Mouse (Mus musculus) ovary, adult 10 weeks (tissue): Measurements from ENCODE around the gene Olfr1156. TPM values are rescaled to one million over a fixed set of nuclear protein-coding genes. Genes with fewer than 3 reads are reported as not detected.

ENCODE experiments used
- polyA plus RNA-seq: library from polyadenylated mRNA; stranded (reverse); fragments of 350-450 nt; fragmentation: Illumina TruSeq; extraction: RNeasy Lipid Tissue Mini Kit (QIAGEN cat#74804); gene quantifications from one replicate; pipeline ENCODE4 v1.2.3, GENCODE M21; 2014

Olfr1156 gene
- polyA plus RNA-seq, result not detected

DNA sequence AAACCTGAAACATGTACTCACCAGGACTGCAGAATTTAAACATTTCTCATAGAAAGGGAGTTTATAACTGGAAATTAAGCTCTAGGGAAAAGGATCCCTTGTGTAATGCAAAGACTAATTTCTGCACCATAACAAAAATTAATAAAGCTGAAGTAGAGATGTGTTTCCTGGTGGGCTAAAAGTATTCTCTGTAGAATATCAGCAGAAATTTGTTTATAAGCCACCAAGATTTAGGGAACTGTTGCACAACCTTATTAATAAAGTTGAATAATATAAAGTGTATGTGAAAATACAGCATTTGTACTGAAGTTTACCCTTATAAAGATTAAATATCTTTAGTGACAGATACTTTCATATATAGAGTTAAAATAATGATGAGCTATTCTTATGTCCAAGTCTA, at the start of gene Olfr1156:
Gene Olfr1156, minus strand, starts transcription at position 101 of the 400 bp plus-strand sequence.

GRCm38 (mm10) chr2:87989813-87990212, 36.9 kb upstream of the Olfr1156 start, which contains the start of gene Olfr1158:
Gene Olfr1158 (plus strand): TSS chr2:87990113.

DNA sequence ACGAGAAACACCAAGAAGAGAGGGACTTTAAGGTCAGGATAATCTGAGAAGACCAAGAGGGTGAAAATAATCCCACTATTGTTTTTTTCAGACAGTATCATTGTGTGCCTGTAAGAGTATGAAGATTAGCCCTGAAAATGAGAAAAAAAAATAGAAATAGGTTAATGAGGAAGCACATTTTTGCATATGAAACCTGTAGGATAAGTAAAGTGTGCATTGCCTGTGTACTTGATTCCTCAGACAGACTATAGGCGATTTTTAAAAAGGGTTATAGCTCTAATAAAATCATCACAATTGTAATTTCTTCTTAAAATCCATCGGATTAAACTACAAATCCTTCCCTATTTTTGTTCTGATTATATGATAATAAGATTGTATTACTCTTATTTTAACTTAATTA, 21.7 kb upstream of the Olfr1156 start, which contains the start of gene Olfr74:
Gene Olfr74, minus strand, starts transcription at position 101 of the 400 bp plus-strand sequence.

DNA sequence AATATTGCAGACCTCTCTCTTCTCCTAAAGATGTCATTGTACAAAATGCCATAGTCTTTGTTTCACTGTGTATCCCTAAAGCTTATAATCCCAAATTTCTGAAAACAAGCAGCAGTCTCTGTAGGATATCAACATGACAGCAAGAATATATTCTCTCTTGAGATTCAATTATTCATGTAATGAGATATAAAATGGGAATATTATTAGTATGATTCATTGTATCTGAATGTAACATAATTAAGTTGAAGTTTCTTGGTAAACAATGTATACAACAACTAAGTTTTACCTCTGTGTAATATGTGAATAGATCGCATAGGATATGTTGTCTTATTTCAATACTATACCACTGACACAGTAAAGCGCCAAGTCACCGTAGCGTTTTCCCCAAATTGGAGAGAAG, 15.3 kb upstream of the Olfr1156 start, which contains the start of gene Olfr1157:
Gene Olfr1157, minus strand, starts transcription at position 101 of the 400 bp plus-strand sequence.

DNA sequence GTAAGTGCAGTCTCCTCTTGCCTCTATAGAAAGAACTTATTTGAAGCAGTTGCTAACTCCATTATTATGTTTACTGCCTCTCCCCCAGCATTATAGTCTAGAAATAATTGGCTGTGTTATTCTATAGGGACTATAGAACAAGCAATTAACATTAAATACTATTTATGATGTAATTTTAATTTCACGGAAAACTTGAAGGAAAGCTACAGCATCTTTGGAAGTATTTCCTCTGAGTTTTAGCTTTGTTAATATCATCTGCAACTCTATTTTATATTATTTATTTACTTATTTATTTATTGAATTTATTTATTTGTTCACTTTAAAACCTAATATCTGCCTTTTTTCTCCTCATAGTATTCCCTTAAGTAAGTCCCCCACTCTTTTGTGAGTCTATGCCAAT, 7.9 kb downstream of the Olfr1156 start, which contains the start of gene Olfr1155:
Gene Olfr1155, minus strand, starts transcription at position 101 of the 400 bp plus-strand sequence.

GRCm38 (mm10) chr2:87905066-87905465, 47.8 kb downstream of the Olfr1156 start, which contains the start of gene Olfr1154:
Gene Olfr1154 (minus strand): TSS chr2:87905166.

Other genes starting within 250 kb of the Olfr1156 start
- not detected for gene Olfr1137, start 239.9 kb downstream of the Olfr1156 start, polyA plus RNA-seq
- gene Olfr1138, start 213.1 kb downstream of the Olfr1156 start, polyA plus RNA-seq, result not detected
- not detected for gene Olfr1140, start 209.3 kb downstream of the Olfr1156 start, polyA plus RNA-seq
- not detected for gene Olfr1141, start 199.1 kb downstream of the Olfr1156 start, polyA plus RNA-seq
- not detected for gene Olfr152, start 173.6 kb downstream of the Olfr1156 start, polyA plus RNA-seq
- not detected for gene Olfr1143, start 152.5 kb downstream of the Olfr1156 start, polyA plus RNA-seq
- gene Olfr1145, start 143.3 kb downstream of the Olfr1156 start, polyA plus RNA-seq, result not detected
- gene Olfr1148, start 122.6 kb downstream of the Olfr1156 start, polyA plus RNA-seq, result not detected
- not detected for gene Olfr1150-ps1, start 109.1 kb downstream of the Olfr1156 start, polyA plus RNA-seq
- not detected for gene Olfr1151, start 97.2 kb downstream of the Olfr1156 start, polyA plus RNA-seq
- not detected for gene Olfr1152, start 86.6 kb downstream of the Olfr1156 start, polyA plus RNA-seq
- not detected for gene Olfr1153, start 58.1 kb downstream of the Olfr1156 start, polyA plus RNA-seq
- not detected for gene Olfr1154, start 47.9 kb downstream of the Olfr1156 start, polyA plus RNA-seq
- not detected for gene Olfr1155, start 8.0 kb downstream of the Olfr1156 start, polyA plus RNA-seq
- gene Olfr1157, start 15.2 kb upstream of the Olfr1156 start, polyA plus RNA-seq, result not detected
- not detected for gene Olfr74, start 21.6 kb upstream of the Olfr1156 start, polyA plus RNA-seq
- not detected for gene Olfr1158, start 37.0 kb upstream of the Olfr1156 start, polyA plus RNA-seq
- gene Olfr1160, start 55.2 kb upstream of the Olfr1156 start, polyA plus RNA-seq, result not detected
- gene Olfr1161, start 69.7 kb upstream of the Olfr1156 start, polyA plus RNA-seq, result not detected
- not detected for gene Olfr73, start 84.6 kb upstream of the Olfr1156 start, polyA plus RNA-seq
- not detected for gene Olfr1162, start 98.0 kb upstream of the Olfr1156 start, polyA plus RNA-seq
- gene Olfr1163, start 118.7 kb upstream of the Olfr1156 start, polyA plus RNA-seq, result not detected
- gene Olfr1164, start 140.9 kb upstream of the Olfr1156 start, polyA plus RNA-seq, result not detected
- not detected for gene Olfr1166, start 175.2 kb upstream of the Olfr1156 start, polyA plus RNA-seq
- gene Olfr1167, start 202.1 kb upstream of the Olfr1156 start, polyA plus RNA-seq, result not detected
- gene Olfr1168, start 228.8 kb upstream of the Olfr1156 start, polyA plus RNA-seq, result not detected